Mouse (Mus musculus) mature B cell (primary cell): ENCODE data around the gene Lrrc8d.

Experiments used
- in situ Hi-C: fragments of 300-500 bp; cut with MboI; formaldehyde crosslinking; loops from 2 replicates; pipeline ENCODE4 v1.14.3; 2019

Gene Lrrc8d

DNA sequence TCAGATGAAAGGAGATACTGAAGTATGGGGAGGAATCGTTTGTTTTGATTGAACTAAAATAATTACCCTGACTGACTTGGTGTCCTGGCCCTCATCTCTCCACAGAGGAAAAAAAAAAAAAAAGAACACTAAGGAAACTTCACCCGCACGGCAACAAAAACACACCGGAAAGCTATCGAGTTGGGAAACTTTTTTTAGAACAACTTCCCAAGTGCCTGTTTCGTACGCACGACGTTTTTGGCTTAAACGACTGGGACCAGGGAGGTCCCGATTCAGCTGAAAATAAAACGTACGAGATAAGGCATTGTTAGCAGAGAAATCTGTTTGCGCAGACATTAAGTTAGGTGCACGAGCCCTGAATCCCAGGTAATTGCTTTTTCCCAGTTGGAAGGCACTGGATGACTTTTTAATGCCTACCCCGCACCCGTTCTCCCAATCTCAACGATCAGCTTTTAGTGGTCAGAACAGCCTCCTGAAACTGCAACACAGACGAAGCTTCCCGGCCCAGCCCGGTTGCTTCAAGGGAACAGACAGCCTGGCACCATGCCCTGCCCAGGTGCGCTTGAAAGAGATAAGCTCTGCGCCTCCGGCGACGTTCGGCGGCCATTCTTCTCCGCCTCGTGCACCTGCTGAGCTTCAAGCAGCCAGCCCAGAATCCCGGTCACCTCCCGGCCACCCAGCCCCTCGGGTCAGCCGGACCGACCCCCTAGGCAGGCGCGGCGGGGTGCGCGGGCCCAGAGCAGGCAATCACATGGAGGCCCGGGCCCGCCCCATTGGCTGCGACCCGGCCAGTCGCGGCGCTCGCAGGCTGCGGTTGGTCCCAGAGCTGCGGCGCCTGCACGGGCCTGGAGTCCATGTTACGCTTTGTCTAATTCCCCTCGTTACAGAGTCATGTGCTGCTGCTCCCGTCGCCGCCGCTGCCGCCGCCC, at the start of gene Lrrc8d:
Lrrc8d (plus strand) TSS at position 829 of the 929 bp plus-strand sequence.
- in situ Hi-C loops: loop anchor here (10.0 kb wide), 1 partner anchor 165 kb away; no protein-coding TSS in a partner anchor

- in situ Hi-C loops: loop anchor here (10.0 kb wide), 1 partner anchor 156 kb away; no protein-coding TSS in a partner anchor
Observed at GRCm38 (mm10) chr5:105650728-105651479, 48.9 kb upstream of the Lrrc8d start.

DNA sequence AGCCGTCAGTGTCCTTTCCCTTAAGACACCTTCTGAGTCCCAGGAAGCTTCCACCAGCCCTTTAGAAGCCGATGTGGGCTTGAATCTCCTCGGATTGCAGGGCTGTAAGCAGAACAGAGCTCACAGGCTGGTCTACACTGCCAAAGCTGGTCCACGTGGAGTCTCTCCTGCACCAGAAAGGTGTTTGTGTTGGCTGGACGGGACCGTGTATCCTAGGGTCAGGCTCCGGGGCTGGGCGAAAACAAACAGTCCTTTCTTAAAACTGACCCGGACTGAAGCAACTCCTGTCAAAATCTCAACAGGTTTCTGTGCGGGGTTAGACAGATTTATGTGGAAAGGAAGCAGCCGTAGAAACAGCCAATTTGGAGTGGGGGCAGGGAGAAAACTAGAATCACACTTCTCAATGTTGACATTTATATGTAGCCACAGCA, 48.2 kb upstream of the Lrrc8d start:
- in situ Hi-C loops: loop anchor here (10.0 kb wide), 1 partner anchor 157 kb away; no protein-coding TSS in a partner anchor

- in situ Hi-C loops: loop anchor here (10.0 kb wide), 1 partner anchor 160 kb away; no protein-coding TSS in a partner anchor
Observed at GRCm38 (mm10) chr5:105654237-105655063, 45.3 kb upstream of the Lrrc8d start.

DNA sequence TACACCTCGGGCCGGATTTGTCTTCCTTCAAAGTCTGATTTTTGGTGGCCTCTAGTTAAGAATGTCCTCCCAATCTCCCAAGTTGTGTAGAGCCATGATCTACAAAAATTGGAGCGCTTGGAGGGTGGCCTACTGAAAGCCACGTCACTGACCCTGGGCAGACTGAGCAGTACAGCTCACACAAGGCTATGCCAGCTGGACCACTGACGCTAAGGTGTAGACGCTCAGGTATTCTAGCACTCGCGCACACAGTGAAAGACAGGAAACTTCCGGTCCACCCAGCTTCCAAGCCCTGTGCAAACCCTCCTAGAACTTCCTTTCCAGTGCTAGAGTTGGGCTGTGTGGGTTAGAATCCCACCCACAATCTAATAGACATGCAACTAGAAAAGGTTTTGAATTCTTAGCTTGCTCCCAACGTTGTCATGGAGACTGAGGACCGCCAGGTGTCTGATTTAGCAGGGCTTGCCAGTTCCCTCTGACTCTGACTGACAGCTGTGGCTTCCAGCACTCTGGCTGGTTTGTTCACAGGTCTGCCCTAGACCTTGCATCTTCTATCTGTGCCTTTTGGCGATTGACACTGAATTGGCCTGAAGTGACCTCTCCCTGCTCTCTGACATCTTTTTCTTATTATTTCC, 44.6 kb upstream of the Lrrc8d start:
- in situ Hi-C loops: loop anchor here (10.0 kb wide), 1 partner anchor 160 kb away; no protein-coding TSS in a partner anchor

DNA sequence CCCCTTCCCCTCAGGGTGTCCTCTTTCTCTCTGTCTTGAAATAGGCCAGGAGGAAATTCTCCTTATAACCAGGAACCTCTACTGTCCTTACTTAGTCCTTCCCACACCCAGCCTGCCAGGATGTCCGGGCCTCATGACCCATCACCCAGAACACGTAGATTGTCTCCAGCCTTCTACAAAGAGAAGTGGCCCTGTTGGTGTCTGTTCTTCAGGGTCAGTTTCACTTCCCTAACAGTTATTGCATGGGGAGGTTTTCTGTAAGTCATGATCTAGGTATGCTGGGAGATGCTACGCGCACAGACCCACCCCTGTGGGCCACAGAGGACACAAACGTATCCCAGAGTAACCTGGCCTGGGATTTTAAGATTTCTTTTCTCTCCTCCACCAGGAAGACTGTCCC, 37.9 kb upstream of the Lrrc8d start:
- in situ Hi-C loops: loop anchor here (10.0 kb wide), 1 partner anchor 247 kb away; the partner anchor contains the start of gene Lrrc8b

DNA sequence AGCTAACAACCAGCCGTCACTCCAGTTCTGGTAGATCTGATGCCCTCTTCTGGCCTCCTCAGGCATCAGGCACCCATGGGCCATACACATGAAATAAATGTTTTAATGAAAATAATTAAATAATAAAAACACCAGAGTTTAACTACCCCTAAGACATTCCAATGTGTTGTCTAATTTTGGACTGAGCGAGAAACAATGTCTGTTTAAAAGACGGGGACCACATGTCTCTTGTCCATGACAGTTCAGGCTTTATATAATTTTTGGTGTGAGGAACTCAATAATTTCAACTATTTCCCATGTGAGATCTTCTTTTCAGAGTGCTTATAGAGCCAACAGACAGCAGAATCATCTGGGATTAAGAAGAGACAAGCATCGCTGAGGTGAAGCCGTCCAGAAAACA, 32.8 kb upstream of the Lrrc8d start:
- in situ Hi-C loops: loop anchor here (10.0 kb wide), 1 partner anchor 252 kb away; the partner anchor contains the start of gene Lrrc8b

DNA sequence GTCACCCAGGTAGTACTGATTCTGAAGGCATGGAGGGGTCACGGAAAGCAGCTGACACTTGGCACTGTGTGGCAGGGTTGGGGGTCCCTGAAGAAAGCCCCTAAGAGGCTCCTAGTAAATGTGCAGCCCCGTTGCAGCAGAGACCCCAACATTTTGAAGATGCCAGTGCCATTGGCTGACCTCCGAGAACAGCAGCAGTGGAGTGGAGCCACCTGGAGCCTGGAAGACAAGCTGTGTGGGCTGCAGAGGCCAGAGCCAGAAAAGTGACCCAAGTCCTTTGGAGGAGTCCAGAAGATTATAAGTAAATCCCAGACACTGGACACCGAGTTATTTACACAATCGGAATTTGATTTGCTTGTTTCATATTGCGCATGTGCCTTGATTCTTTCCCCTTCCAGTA, 32.4 kb upstream of the Lrrc8d start:
- in situ Hi-C loops: loop anchor here (10.0 kb wide), 1 partner anchor 253 kb away; the partner anchor contains the start of gene Lrrc8b

- in situ Hi-C loops: loop anchor here (10.0 kb wide), 1 partner anchor 254 kb away; the partner anchor contains the start of gene Lrrc8b
Observed at GRCm38 (mm10) chr5:105669086-105669485, 30.7 kb upstream of the Lrrc8d start.

DNA sequence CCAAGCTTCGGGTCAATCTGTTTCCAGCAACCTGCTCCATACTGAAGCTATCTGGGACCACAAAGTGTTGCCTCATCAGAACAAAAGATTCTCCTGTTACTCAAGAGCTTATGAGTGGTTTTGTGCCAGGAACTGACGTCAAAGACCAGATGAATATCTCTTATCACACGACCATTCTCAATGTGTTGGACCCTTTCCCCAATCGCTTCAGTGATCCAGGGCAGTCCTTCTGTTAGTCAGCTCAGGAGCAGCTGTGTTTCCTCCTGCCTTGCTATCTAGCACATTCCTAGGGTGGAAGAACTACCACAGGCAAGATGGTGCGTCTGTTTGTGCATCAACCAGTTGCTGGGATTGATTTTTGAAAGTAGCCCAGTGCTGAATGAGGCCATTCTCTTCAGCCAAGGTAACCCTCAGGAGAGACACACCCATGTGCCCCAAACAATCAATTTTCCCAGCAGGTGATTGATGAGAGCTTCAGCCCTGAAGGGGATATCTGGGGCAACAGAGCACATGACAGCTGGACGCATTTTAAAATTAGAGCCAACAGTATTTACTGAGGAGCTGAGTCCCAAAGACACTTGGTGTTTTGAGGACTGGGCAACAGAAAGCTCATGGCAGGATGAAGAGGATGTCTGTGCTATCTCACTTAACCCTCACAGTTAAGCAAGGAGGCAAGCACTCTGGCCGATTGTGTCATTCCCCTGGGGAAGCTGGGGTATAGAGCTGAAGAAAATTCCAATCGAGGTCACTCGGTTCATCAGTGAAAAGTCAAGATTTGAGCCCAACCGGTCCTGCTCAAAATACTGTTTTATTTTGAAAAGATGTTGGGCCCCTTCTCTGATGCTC, 30.0 kb upstream of the Lrrc8d start:
- in situ Hi-C loops: loop anchor here (10.0 kb wide), 1 partner anchor 255 kb away; the partner anchor contains the start of gene Lrrc8b

DNA sequence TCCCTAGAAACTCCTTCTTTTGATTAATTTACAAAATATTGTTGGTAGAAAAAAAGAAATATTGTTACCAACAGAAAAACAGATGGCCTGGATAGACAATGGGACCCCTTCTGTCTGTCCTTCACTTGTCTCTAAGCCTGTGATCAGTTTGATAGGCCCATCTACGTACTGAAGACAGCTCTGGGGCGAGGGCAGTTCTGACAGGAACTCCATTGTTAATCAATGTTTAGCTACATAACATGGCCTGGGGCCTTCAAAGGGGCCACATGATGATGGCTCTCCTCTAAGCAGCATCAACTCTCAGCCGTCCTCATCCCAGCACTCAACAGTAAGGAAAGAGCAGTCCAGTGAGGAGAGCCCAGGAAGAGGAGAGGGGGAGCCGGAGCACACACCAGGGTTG, 27.4 kb upstream of the Lrrc8d start:
- in situ Hi-C loops: no loop called here

DNA sequence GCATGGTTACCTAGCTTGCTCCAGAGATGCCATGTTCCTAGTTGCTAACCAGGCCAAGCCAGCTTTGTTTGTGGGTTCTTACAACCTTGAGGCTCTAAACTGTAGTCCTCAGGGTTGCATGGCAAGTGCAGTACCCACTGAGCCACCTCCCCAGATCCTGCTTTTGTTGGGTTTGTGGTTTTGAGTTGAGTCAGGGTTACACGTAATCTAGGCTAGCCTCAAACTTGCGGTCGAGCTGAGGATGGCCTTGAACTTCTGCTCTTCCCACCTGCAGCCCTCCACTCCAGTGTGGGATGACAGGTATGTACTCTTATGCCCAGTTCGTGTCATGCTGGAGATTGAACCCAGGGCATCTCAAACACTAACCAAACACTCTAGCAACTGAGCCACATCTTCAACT, 24.3 kb upstream of the Lrrc8d start:
- in situ Hi-C loops: no loop called here

DNA sequence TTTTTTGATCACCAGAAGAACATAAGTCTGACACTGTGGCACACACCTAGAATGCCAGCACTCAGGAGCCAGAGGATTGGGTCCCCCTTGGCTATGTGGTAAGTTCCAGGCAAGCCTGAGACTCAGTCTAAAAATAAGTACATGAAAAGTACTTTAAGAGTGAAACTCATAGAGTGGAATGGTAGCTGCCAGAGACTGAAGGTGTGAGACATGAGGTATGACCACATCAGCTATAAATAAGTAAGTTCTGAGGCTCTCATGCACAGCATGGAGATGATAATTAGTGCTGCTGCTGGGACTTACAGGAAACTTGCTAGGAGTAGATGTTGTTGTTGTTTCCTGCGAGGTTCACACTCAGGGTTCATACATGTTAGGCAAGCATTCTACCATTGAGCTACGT, 22.7 kb upstream of the Lrrc8d start:
- in situ Hi-C loops: no loop called here

DNA sequence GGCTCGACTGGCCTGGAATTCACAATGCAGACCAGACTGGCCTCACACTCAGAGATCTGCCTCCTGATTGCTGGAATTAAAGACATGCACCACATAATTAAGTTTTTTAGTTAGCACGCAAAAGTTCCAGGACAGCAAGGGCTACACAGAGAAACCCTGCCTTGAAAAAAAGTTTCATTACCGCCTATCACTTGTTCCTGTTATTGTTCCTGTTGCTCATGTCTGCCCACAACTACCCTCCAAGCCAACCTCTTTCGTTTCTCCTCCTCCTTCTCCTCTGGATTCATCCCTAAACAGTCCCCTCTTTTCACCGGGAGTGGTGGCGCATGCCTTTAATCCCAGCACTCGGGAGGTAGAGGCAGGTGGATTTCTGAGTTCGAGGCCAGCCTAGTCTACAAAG, 21.5 kb upstream of the Lrrc8d start:
- in situ Hi-C loops: no loop called here

DNA sequence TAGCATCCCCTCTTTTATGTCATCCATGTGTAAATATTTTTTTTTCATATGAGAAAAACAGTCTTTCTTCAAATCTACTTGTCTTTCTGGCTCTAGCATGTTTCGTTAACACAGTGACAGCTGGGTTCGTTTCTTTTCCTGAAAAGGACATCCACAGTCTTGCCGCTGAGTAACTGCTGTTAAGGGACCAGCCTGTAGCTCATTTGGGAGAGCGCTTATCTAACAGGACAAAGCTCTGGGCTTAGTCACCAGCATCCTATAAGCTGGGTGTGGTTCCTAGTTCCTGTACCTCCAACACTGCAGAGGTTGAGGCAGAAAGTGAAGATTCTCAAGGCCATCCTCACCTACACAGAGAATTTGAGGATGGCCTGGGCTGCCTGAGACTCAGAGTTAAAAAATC, 20.5 kb upstream of the Lrrc8d start:
- in situ Hi-C loops: no loop called here

DNA sequence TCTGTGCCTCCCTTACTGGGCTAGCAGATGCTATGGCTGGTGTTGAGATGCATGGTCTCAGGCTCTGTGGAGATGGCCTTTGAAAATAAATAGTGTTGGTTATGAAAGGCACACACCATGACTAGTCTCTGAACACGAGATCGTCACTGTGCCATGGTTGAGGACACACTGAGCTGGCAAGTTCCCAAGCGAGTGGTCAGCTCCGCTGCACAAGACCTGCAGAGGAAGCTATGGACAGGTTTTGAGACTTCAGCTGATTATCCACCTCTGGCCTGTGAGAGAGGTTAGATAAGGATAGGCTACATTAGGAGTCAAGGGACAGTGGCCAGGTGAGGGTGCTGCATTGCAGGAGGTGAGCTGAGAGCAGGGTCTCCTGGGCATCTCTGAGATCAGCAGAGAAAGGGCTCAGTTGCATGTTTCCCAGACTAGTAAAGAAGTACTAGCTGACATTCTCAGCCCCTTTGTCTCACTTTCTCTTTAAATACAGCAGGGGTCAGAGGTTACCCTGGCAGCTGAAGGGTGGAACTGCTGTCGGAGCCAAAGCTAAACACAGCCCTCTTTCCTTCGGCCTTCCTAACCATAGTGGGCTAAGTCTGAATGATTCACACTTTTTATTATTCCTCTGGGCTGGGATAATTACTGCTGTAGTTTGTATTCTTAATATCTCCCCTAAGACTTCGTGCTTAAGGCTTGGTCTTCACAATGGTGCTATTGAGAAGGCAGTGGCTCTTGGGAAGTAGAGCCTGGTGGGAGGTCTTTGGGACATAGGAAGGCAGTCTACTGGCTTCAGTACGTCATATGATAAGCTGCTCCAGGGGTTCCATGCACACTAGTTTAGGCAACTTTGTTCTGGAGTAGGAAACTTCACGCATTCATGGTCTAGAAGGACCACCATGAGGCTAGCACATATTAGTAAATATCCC, 19.6 kb upstream of the Lrrc8d start:
- in situ Hi-C loops: no loop called here

- in situ Hi-C loops: no loop called here
Observed at GRCm38 (mm10) chr5:105682143-105682611, 17.6 kb upstream of the Lrrc8d start.

- in situ Hi-C loops: no loop called here
Observed at GRCm38 (mm10) chr5:105683912-105684350, 15.8 kb upstream of the Lrrc8d start.
